Mouse (Mus musculus) spleen, adult 2 months (tissue): Measurements from ENCODE around the gene Thsd4.

Source experiments
- CTCF ChIP-seq: fragments of 200-500 bp; IDR thresholded peaks from 2 replicates; pipeline ENCODE4 v1.5.1; 2011; ENCODE audit warnings: mild to moderate bottlenecking, inconsistent platforms; ENCODE audit not compliant: insufficient read depth, insufficient read length, insufficient replicate concordance; ENCODE audit errors: extremely low read depth
- POLR2A ChIP-seq: fragments of 200-500 bp; IDR thresholded peaks from 2 replicates; pipeline ENCODE4 v1.6.1; 2011; ENCODE audit warnings: low read depth, low read length, inconsistent platforms

- TF ChIP-seq CTCF (no peak), POLR2A (no peak)
Observed at GRCm38 (mm10) chr9:60027234-60027633, 494.6 kb downstream of the Thsd4 start.
